Mouse (Mus musculus): ENCODE results near the gene Pick1.

Pick1 gene

GRCm38 (mm10) chr15:79270317-79271123 is 41.5 kb downstream of the Pick1 start:
- DNase-seq (ENCODE audit: low spot score): peak; percentile 84

GRCm38 (mm10) chr15:79271124-79271746 is 42.3 kb downstream of the Pick1 start:
- DNase-seq (ENCODE audit: low spot score): peak; percentile 47

GRCm38 (mm10) chr15:79273020-79273419 is 44.0 kb downstream of the Pick1 start:
- DNase-seq (ENCODE audit: low spot score): no peak

GRCm38 (mm10) chr15:79277728-79278127 is 48.8 kb downstream of the Pick1 start:
- DNase-seq (ENCODE audit: low spot score): no peak

- no peak for DNase-seq (ENCODE audit: low spot score)
These were observed 51.2 kb downstream of the Pick1 start for GRCm38 (mm10) chr15:79280209-79280608.

GRCm38 (mm10) chr15:79280850-79281249 is 51.9 kb downstream of the Pick1 start:
- no peak for DNase-seq (ENCODE audit: low spot score)

- peak; percentile 61 for DNase-seq (ENCODE audit: low spot score)
These were observed 52.4 kb downstream of the Pick1 start for GRCm38 (mm10) chr15:79281389-79281788.

GRCm38 (mm10) chr15:79282434-79282833 is 53.5 kb downstream of the Pick1 start:
- no peak for DNase-seq (ENCODE audit: low spot score)

- DNase-seq (ENCODE audit: low spot score): no peak
These were observed 54.4 kb downstream of the Pick1 start for GRCm38 (mm10) chr15:79283371-79283770.

- no peak for DNase-seq (ENCODE audit: low spot score)
These were observed 56.4 kb downstream of the Pick1 start, which contains the start of gene Baiap2l2 for GRCm38 (mm10) chr15:79285399-79285798. Baiap2l2 (minus strand) TSS chr15:79285537.

GRCm38 (mm10) chr15:79286141-79286540 is 57.2 kb downstream of the Pick1 start:
- no peak for DNase-seq (ENCODE audit: low spot score)

GRCm38 (mm10) chr15:79287091-79287490 is 58.1 kb downstream of the Pick1 start:
- DNase-seq (ENCODE audit: low spot score): no peak

- DNase-seq (ENCODE audit: low spot score): no peak
These were observed 59.4 kb downstream of the Pick1 start for GRCm38 (mm10) chr15:79288387-79288786.

GRCm38 (mm10) chr15:79289441-79289840 is 60.5 kb downstream of the Pick1 start:
- DNase-seq (ENCODE audit: low spot score): no peak

GRCm38 (mm10) chr15:79290340-79290739 is 61.4 kb downstream of the Pick1 start:
- DNase-seq (ENCODE audit: low spot score): no peak

GRCm38 (mm10) chr15:79292779-79293178 is 63.8 kb downstream of the Pick1 start:
- DNase-seq (ENCODE audit: low spot score): no peak

- peak; percentile 57 for DNase-seq (ENCODE audit: low spot score)
These were observed 69.6 kb downstream of the Pick1 start for GRCm38 (mm10) chr15:79298553-79298952.
